Mouse (Mus musculus) megakaryocyte, embryonic 14.5 days (primary cell): ENCODE measurements around the gene Cubn. TPM values are rescaled to one million over a fixed set of nuclear protein-coding genes. Genes with fewer than 3 reads are reported as not detected.

Experiments used
- H3K27me3 ChIP-seq: replicated peaks from 2 replicates; pipeline ENCODE3; 2012; ENCODE audit warnings: inconsistent platforms
- H3K36me3 ChIP-seq: replicated peaks from 2 replicates; pipeline ENCODE3; 2012; ENCODE audit warnings: low read length, inconsistent platforms, mixed read lengths
- H3K4me1 ChIP-seq: 2 replicates; pipeline ENCODE4 v1.6.1; 2012; ENCODE audit warnings: inconsistent platforms
- H3K4me3 ChIP-seq: replicated peaks from 2 replicates; pipeline ENCODE3; 2012; ENCODE audit warnings: moderate library complexity, mild to moderate bottlenecking, inconsistent platforms
- H3K9me3 ChIP-seq: 2 replicates; pipeline ENCODE4 v1.6.1; 2012; ENCODE audit warnings: inconsistent platforms
- FLI1 ChIP-seq: IDR thresholded peaks from 2 replicates; pipeline ENCODE4 v1.6.1; 2012; ENCODE audit warnings: low read length, inconsistent platforms, mixed read lengths
- GATA1 ChIP-seq: IDR thresholded peaks from 3 replicates; pipeline ENCODE4 v1.6.1; 2012; ENCODE audit warnings: mixed read lengths, low read length, inconsistent platforms, borderline replicate concordance
- polyA plus RNA-seq: library from polyadenylated mRNA; stranded (reverse); fragments of >175 nt; gene quantifications from 2 replicates; pipeline ENCODE4 v1.2.3, GENCODE M21; 2012; ENCODE audit warnings: low replicate concordance; ENCODE audit not compliant: insufficient read depth

Gene Cubn
- polyA plus RNA-seq, 1 experiment: not detected

- H3K4me3 ChIP-seq: peak overlapping the region; percentile 54
- no peaks in the 10 kb centered on the region for H3K27me3 ChIP-seq
- TF ChIP-seq FLI1 (no peak), GATA1 (no peak)
- no peaks in the 10 kb centered on the region for H3K36me3 ChIP-seq
- H3K9me3 ChIP-seq: no peaks in the 10 kb centered on the region
- H3K4me1 ChIP-seq: peaks cover 15% of the 10 kb centered on the region
Observed at GRCm38 (mm10) chr2:13371797-13372170, 119.8 kb downstream of the Cubn start.

- no peak for TF ChIP-seq GATA1
- TF ChIP-seq FLI1: no peak
- no peaks in the 10 kb centered on the region for H3K36me3 ChIP-seq
Observed at GRCm38 (mm10) chr2:13371072-13371796, 120.4 kb downstream of the Cubn start.

GRCm38 (mm10) chr2:13370556-13370955, 121.1 kb downstream of the Cubn start:
- H3K4me1 ChIP-seq: peaks cover 15% of the 10 kb centered on the region
- H3K36me3 ChIP-seq: no peaks in the 10 kb centered on the region
- no peaks in the 10 kb centered on the region for H3K9me3 ChIP-seq
- no peaks in the 10 kb centered on the region for H3K27me3 ChIP-seq
- H3K4me3 ChIP-seq: no peak overlapping the region
- TF ChIP-seq GATA1 (no peak), FLI1 (no peak)

More at GRCm38 (mm10) chr2:13371072-13371796, 120.4 kb downstream of the Cubn start:
- Histone ChIP-seq H3K9me3 (no peaks in the 10 kb centered on the region), H3K4me1 (peaks cover 15% of the 10 kb centered on the region), H3K4me3 (no peak overlapping the region), H3K27me3 (no peaks in the 10 kb centered on the region)

- Histone ChIP-seq H3K9me3 (no peaks in the 10 kb centered on the region), H3K4me1 (peaks cover 15% of the 10 kb centered on the region), H3K36me3 (no peaks in the 10 kb centered on the region), H3K27me3 (no peaks in the 10 kb centered on the region), H3K4me3 (no peak overlapping the region)
- TF ChIP-seq FLI1 (no peak), GATA1 (no peak)
Observed at GRCm38 (mm10) chr2:13368517-13368916, 123.1 kb downstream of the Cubn start.

GRCm38 (mm10) chr2:13357885-13358552, 133.6 kb downstream of the Cubn start:
- Histone ChIP-seq H3K4me1 (no peaks in the 10 kb centered on the region), H3K27me3 (peaks cover 11% of the 10 kb centered on the region), H3K36me3 (no peaks in the 10 kb centered on the region), H3K4me3 (no peak overlapping the region), H3K9me3 (no peaks in the 10 kb centered on the region)
- no peak for TF ChIP-seq FLI1
- no peak for TF ChIP-seq GATA1

GRCm38 (mm10) chr2:13352775-13353174, 138.8 kb downstream of the Cubn start:
- Histone ChIP-seq H3K4me3 (no peak overlapping the region), H3K36me3 (no peaks in the 10 kb centered on the region), H3K4me1 (no peaks in the 10 kb centered on the region), H3K9me3 (no peaks in the 10 kb centered on the region), H3K27me3 (peaks cover 6% of the 10 kb centered on the region)
- TF ChIP-seq GATA1 (no peak), FLI1 (no peak)

- Histone ChIP-seq H3K36me3 (no peaks in the 10 kb centered on the region), H3K27me3 (peaks cover 6% of the 10 kb centered on the region), H3K9me3 (no peaks in the 10 kb centered on the region), H3K4me3 (no peak overlapping the region), H3K4me1 (no peaks in the 10 kb centered on the region)
- TF ChIP-seq GATA1 (no peak), FLI1 (no peak)
Observed at GRCm38 (mm10) chr2:13352112-13352728, 139.4 kb downstream of the Cubn start.

- H3K27me3 ChIP-seq: peaks cover 7% of the 10 kb centered on the region
- no peak for TF ChIP-seq FLI1
- TF ChIP-seq GATA1: no peak
- H3K9me3 ChIP-seq: 0 out of 2 replicates have a peak, but pooled peaks cover 4% of the 10 kb centered on the region
- no peaks in the 10 kb centered on the region for H3K36me3 ChIP-seq
- H3K4me1 ChIP-seq: no peaks in the 10 kb centered on the region
- no peak overlapping the region for H3K4me3 ChIP-seq
Observed at GRCm38 (mm10) chr2:13342325-13342926, 149.2 kb downstream of the Cubn start.

GRCm38 (mm10) chr2:13335446-13335845, 156.2 kb downstream of the Cubn start:
- Histone ChIP-seq H3K27me3 (peaks cover 2% of the 10 kb centered on the region), H3K4me3 (no peak overlapping the region), H3K9me3 (no peaks in the 10 kb centered on the region), H3K4me1 (peaks cover 5% of the 10 kb centered on the region), H3K36me3 (no peaks in the 10 kb centered on the region)
- TF ChIP-seq FLI1: no peak
- no peak for TF ChIP-seq GATA1
